Mouse (Mus musculus): ENCODE measurements around the gene Npepps. TPM values are rescaled to one million over a fixed set of nuclear protein-coding genes. Genes with fewer than 3 reads are reported as not detected.

The Npepps gene
- polyA plus RNA-seq, 1 experiment from 2014 or later: 127 TPM

DNA sequence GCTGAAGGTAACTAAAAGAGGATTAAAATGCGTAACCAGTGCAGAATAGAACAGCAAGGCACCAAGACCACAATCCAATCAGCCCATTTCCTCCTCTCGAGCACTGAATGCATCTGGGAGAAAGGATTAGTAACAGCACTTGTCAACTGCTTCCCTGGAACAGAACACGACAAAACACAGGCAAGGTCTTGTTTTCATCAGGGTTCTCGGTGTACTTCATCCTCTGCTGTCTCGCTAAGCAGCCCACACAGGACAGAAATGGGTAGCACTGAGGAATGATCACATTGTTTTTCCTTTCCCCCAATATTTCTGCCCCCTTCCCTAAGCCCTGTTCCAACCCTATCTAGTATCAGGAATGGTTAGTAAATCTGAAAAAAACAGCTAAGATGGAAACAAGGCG lies 120.1 kb downstream of the Npepps start:
- WGBS: 77% methylated on average over 6 of the region's 6 CpGs
- H3K36me3 ChIP-seq: peaks cover 97% of the 10 kb centered on the region
- no peaks in the 10 kb centered on the region for H3K27me3 ChIP-seq (replicated peaks)
- ATAC-seq (ENCODE audit: low FRiP score, low read depth): no peak
- no peak overlapping the region for H3K4me3 ChIP-seq
- H3K9me3 ChIP-seq: no peaks in the 10 kb centered on the region
- H3K27ac ChIP-seq: no peak overlapping the region
- H3K9ac ChIP-seq: no peak overlapping the region
- H3K4me2 ChIP-seq (replicated peaks): no peak overlapping the region
- H3K4me1 ChIP-seq: no peaks in the 10 kb centered on the region

DNA sequence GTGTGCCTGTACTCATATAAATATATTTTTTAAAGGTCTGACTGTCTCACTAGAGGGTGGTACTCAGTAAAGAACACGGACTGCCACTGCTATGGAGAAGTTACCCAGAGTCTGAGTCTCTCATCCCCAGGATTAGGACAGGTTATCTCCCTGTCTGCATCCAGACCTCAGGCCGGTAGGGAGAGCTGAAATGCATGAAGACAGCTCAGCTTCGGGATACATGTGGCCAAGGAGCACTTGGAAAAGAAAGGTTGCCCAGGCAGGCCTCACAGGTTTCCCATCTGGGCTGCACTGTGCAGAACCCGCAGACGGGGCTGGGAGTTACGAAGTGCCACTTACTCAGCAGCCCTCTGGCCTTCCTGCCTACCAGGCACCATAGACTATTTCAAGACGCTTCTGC lies 123.4 kb downstream of the Npepps start:
- H3K4me2 ChIP-seq (replicated peaks): no peak overlapping the region
- no peak overlapping the region for H3K4me3 ChIP-seq
- H3K36me3 ChIP-seq: peaks cover 74% of the 10 kb centered on the region
- no peaks in the 10 kb centered on the region for H3K9me3 ChIP-seq
- H3K27ac ChIP-seq: no peak overlapping the region
- 81% methylated on average over 7 of the region's 7 CpGs for WGBS
- no peak overlapping the region for H3K9ac ChIP-seq
- ATAC-seq (ENCODE audit: low FRiP score, low read depth): no peak
- peaks cover 10% of the 10 kb centered on the region for H3K4me1 ChIP-seq
- H3K27me3 ChIP-seq (replicated peaks): no peaks in the 10 kb centered on the region

Other genes with a start within 250 kb of the Npepps start
- 2.2 and 2.9 TPM in 2 replicates for gene Lrrc46, start 239.2 kb downstream of the Npepps start, polyA plus RNA-seq (2016; fragmentation: Nextera tagmentation; extraction: Ambion mirVana)
- gene Mrpl10, start 239.1 kb downstream of the Npepps start, polyA plus RNA-seq (2016; fragmentation: Nextera tagmentation; extraction: Ambion mirVana): 66.9 and 68.3 TPM in 2 replicates
- 11.1 and 11.4 TPM in 2 replicates for gene Osbpl7, start 230.0 kb downstream of the Npepps start, polyA plus RNA-seq (2016; fragmentation: Nextera tagmentation; extraction: Ambion mirVana)
- gene Tbx21, start 165.3 kb downstream of the Npepps start, polyA plus RNA-seq (2016; fragmentation: Nextera tagmentation; extraction: Ambion mirVana): 0.13 TPM in 1 of 2 replicates, not detected in the other
- gene Tbkbp1, start 129.1 kb downstream of the Npepps start, polyA plus RNA-seq (2016; fragmentation: Nextera tagmentation; extraction: Ambion mirVana): 9.5 and 10.5 TPM in 2 replicates
- gene Kpnb1, start 92.8 kb downstream of the Npepps start, polyA plus RNA-seq (2016; fragmentation: Nextera tagmentation; extraction: Ambion mirVana): 52.8 and 53.1 TPM in 2 replicates
- 42.3 and 48.9 TPM in 2 replicates for gene Mrpl45, start 35.1 kb upstream of the Npepps start, polyA plus RNA-seq (2016; fragmentation: Nextera tagmentation; extraction: Ambion mirVana)
- gene Gpr179, start 71.4 kb upstream of the Npepps start, polyA plus RNA-seq (2016; fragmentation: Nextera tagmentation; extraction: Ambion mirVana): 0.19 and 0.50 TPM in 2 replicates
- 7.9 and 9.0 TPM in 2 replicates for gene Socs7, start 81.9 kb upstream of the Npepps start, polyA plus RNA-seq (2016; fragmentation: Nextera tagmentation; extraction: Ambion mirVana)
- gene Arhgap23, start 134.9 kb upstream of the Npepps start, polyA plus RNA-seq (2016; fragmentation: Nextera tagmentation; extraction: Ambion mirVana): 8.3 and 9.3 TPM in 2 replicates
- 0.66 and 0.87 TPM in 2 replicates for gene 4933428G20Rik, start 219.7 kb upstream of the Npepps start, polyA plus RNA-seq (2016; fragmentation: Nextera tagmentation; extraction: Ambion mirVana)